Mouse (Mus musculus): ENCODE measurements at regions not wholly inside any gene's neighbourhood (a gene's known extent, or its start where the extent isn't known, plus 50 kb on each side); places are given as distances from the start of the nearest gene placed in this dataset.

DNA sequence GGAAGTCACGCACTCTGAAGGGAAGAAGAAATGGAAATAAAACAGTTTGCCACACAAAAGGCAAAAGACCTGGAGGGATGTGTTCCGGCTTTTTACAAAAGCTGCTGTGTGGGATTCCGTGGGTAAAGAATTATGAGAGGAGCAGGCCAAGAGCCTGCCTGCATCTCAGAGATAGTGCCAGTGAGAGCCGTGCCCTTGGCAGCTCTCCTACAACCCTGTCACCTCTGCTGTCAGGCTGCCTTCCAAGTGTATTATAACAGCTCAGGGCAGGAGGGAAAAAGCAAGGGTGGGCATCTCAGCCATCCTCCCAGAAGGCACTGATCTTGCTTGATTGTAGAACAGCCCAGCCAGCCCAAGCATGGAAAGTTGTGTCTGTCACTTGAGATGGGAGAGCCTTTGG is 270.3 kb downstream of the Gadd45g start:
- 81% methylated on average over 4 of the region's 4 CpGs for WGBS
- no peaks in the 10 kb centered on the region for H3K36me3 ChIP-seq (ENCODE audit: control insufficient read depth, insufficient read depth, low read length)
- TF ChIP-seq POLR2A (IDR thresholded peaks at IDR 0.05; ENCODE audit: low read depth, low read length): no peak
- TF ChIP-seq CTCF (conservative IDR thresholded peaks at IDR 0.05; ENCODE audit: insufficient read depth, insufficient read length, low read depth, low read length): no peak
- no peak overlapping the region for H3K4me3 ChIP-seq (ENCODE audit: insufficient read depth, low read depth, low read length)
- peak; percentile 7 for DNase-seq
- no peaks in the 10 kb centered on the region for H3K4me1 ChIP-seq (ENCODE audit: control insufficient read depth, insufficient read depth, low read length)
- H3K27me3 ChIP-seq (replicated peaks; ENCODE audit: control insufficient read depth, insufficient read depth, low read length): no peaks in the 10 kb centered on the region
- H3K27ac ChIP-seq (ENCODE audit: insufficient read depth, low read depth, low read length): no peak overlapping the region

DNA sequence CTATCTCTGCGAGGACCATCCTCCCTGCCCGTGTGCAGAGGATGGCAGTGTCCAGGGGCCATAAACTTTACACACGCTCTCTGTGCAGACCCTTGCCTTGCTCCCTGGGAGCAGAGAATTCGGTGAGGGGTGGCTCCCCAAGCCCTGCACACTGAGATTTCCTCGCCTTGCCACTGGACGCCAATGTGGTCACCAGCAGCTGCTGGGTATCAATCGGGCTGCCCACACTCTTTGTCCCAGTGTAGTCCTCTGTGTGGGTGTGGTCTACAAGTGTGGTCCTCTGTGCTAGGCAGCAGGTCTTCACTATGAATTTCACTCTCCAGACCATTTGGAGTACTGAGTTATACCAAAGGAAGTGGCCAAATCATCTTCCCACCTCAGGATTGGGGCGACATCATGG is 274.3 kb downstream of the Gadd45g start:
- TF ChIP-seq CTCF (conservative IDR thresholded peaks at IDR 0.05; ENCODE audit: insufficient read depth, insufficient read length, low read depth, low read length): no peak
- no peak for TF ChIP-seq POLR2A (IDR thresholded peaks at IDR 0.05; ENCODE audit: low read depth, low read length)
- Histone ChIP-seq H3K36me3 (ENCODE audit: control insufficient read depth, insufficient read depth, low read length) (no peaks in the 10 kb centered on the region), H3K4me3 (ENCODE audit: insufficient read depth, low read depth, low read length) (no peak overlapping the region), H3K4me1 (ENCODE audit: control insufficient read depth, insufficient read depth, low read length) (no peaks in the 10 kb centered on the region), H3K27me3 (replicated peaks; ENCODE audit: control insufficient read depth, insufficient read depth, low read length) (no peaks in the 10 kb centered on the region), H3K27ac (ENCODE audit: insufficient read depth, low read depth, low read length) (no peak overlapping the region)
- no peak for DNase-seq
- WGBS: 81% methylated on average over 8 of the region's 8 CpGs

DNA sequence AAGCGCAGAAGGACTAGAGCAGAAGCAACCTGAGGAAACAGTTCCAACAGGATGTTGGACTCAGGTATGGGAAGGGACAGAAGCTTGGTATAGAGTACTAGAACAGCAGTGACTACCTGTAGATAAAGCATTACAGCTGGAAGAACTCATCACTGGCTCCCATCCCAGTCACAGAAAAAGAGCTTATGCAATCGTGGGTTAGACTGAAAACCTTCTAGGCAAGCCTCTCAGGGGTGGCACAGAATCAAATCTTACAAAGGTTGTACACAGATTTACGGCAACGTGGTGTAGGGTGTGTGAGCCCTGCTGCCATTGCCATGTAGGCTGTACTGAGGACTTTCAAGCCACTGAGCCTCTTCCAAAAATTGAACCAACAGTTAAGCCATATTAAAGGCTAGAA is 278.6 kb downstream of the Gadd45g start:
- Histone ChIP-seq H3K4me1 (ENCODE audit: control insufficient read depth, insufficient read depth, low read length) (no peaks in the 10 kb centered on the region), H3K27ac (ENCODE audit: insufficient read depth, low read depth, low read length) (no peak overlapping the region), H3K27me3 (replicated peaks; ENCODE audit: control insufficient read depth, insufficient read depth, low read length) (no peaks in the 10 kb centered on the region), H3K36me3 (ENCODE audit: control insufficient read depth, insufficient read depth, low read length) (no peaks in the 10 kb centered on the region), H3K4me3 (ENCODE audit: insufficient read depth, low read depth, low read length) (no peak overlapping the region)
- no peak for DNase-seq
- TF ChIP-seq CTCF (conservative IDR thresholded peaks at IDR 0.05; ENCODE audit: insufficient read depth, insufficient read length, low read depth, low read length) (no peak), POLR2A (IDR thresholded peaks at IDR 0.05; ENCODE audit: low read depth, low read length) (no peak)
- WGBS: 79% methylated on average over 4 of the region's 4 CpGs

DNA sequence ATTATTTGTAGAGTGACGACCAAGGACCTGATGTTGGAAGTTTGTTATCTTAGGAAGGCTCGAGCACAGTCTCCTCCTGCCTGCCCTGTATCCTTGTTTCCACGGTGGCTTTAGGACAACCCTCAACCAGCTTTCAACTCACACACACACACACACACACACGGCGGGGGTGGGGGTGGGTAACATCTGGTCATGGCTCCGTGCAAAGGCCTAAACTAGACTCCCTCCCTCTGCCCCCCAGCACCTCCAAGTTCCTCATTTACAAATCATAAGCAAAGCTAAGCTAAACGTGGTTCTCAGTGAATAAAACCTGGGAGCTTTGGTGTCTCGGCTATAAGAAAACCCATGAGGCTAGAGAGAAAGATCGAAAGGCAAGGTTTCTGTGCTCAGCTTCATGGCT is 281.3 kb downstream of the Gadd45g start:
- no peak overlapping the region for H3K4me3 ChIP-seq (ENCODE audit: insufficient read depth, low read depth, low read length)
- no peaks in the 10 kb centered on the region for H3K4me1 ChIP-seq (ENCODE audit: control insufficient read depth, insufficient read depth, low read length)
- TF ChIP-seq CTCF (conservative IDR thresholded peaks at IDR 0.05; ENCODE audit: insufficient read depth, insufficient read length, low read depth, low read length) (no peak), POLR2A (IDR thresholded peaks at IDR 0.05; ENCODE audit: low read depth, low read length) (no peak)
- no peaks in the 10 kb centered on the region for H3K27me3 ChIP-seq (replicated peaks; ENCODE audit: control insufficient read depth, insufficient read depth, low read length)
- H3K27ac ChIP-seq (ENCODE audit: insufficient read depth, low read depth, low read length): no peak overlapping the region
- no peaks in the 10 kb centered on the region for H3K36me3 ChIP-seq (ENCODE audit: control insufficient read depth, insufficient read depth, low read length)
- no peak for DNase-seq
- 82% methylated on average over 9 of the region's 9 CpGs for WGBS

DNA sequence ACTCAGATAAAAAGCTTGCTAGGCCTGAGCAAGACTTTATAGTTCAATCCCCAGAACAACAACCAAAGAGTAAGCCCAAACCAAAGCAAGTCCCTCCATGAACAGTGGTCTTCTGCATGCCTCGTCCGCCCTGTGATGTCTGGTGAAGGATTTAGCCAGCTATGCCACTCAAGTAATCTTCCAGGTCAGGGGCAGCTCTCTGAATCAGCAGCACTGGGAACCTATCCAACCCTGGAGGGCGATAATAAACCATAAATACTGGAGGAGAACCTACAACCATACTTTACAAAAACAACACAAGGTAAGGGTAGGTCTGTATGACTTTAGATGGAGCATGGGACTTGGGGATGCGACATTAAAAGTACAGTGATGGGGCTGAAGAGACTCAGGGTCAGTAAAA is 283.0 kb downstream of the Gadd45g start:
- no peak overlapping the region for H3K27ac ChIP-seq (ENCODE audit: insufficient read depth, low read depth, low read length)
- no peak overlapping the region for H3K4me3 ChIP-seq (ENCODE audit: insufficient read depth, low read depth, low read length)
- 87% methylated on average over 4 of the region's 4 CpGs for WGBS
- no peaks in the 10 kb centered on the region for H3K4me1 ChIP-seq (ENCODE audit: control insufficient read depth, insufficient read depth, low read length)
- no peak for DNase-seq
- TF ChIP-seq POLR2A (IDR thresholded peaks at IDR 0.05; ENCODE audit: low read depth, low read length): no peak
- no peak for TF ChIP-seq CTCF (conservative IDR thresholded peaks at IDR 0.05; ENCODE audit: insufficient read depth, insufficient read length, low read depth, low read length)
- no peaks in the 10 kb centered on the region for H3K36me3 ChIP-seq (ENCODE audit: control insufficient read depth, insufficient read depth, low read length)
- H3K27me3 ChIP-seq (replicated peaks; ENCODE audit: control insufficient read depth, insufficient read depth, low read length): no peaks in the 10 kb centered on the region

DNA sequence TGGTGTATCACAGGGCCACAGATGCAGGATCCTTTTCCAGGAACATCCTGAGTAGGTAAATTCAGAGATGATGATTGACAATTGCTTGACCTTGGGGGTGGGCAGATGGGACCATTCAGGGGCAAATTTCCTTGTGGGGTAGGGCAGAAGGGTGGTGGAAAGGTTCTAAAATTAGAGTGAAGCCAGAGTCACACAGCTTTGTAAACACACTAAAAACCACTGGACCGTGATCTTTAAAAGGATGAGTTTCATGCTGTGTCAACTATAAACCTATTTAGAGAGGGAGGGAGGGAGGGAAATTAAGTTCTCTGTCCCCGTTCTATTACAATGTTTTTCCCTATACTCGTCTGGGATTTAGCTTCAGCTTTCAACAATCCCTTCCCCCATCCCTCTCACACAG is 286.7 kb downstream of the Gadd45g start:
- Histone ChIP-seq H3K27me3 (replicated peaks; ENCODE audit: control insufficient read depth, insufficient read depth, low read length) (no peaks in the 10 kb centered on the region), H3K27ac (ENCODE audit: insufficient read depth, low read depth, low read length) (no peak overlapping the region), H3K4me1 (ENCODE audit: control insufficient read depth, insufficient read depth, low read length) (no peaks in the 10 kb centered on the region), H3K4me3 (ENCODE audit: insufficient read depth, low read depth, low read length) (no peak overlapping the region), H3K36me3 (ENCODE audit: control insufficient read depth, insufficient read depth, low read length) (no peaks in the 10 kb centered on the region)
- 52% methylated on average over 3 of the region's 3 CpGs for WGBS
- no peak for DNase-seq
- TF ChIP-seq CTCF (conservative IDR thresholded peaks at IDR 0.05; ENCODE audit: insufficient read depth, insufficient read length, low read depth, low read length): no peak

DNA sequence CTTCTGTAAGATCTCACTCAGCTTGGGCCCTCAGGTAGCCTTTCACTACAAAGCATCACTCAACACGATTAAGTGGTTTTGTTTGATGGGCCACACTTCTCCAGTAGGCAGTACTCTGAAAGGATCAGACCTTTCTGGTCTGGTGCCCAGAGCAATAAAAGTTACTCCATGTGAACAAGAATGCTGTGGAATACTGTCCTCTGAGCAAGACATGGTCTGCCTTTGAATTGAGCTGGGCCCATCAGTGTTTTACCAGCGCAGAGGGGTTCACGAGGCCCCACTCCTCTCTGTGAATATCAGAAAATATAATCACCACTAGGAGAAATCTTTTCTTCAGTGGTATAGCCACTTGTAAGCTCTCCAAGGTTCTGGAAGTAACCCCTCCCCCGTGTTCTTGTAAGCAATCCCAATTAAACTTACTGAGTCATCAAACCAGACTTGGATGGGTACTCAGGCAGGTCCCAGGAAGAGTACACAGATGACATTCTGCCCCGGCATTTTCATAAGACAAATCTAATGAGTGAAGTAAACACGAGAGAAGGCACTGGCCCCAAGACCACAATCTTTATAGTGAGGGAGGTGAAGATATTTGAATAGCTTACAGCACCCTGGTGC is 292.0 kb downstream of the Gadd45g start:
- no peak overlapping the region for H3K27ac ChIP-seq (ENCODE audit: insufficient read depth, low read depth, low read length)
- 61% methylated on average over 6 of the region's 6 CpGs for WGBS
- H3K36me3 ChIP-seq (ENCODE audit: control insufficient read depth, insufficient read depth, low read length): no peaks in the 10 kb centered on the region
- DNase-seq: peak; percentile 53
- TF ChIP-seq CTCF (conservative IDR thresholded peaks at IDR 0.05; ENCODE audit: insufficient read depth, insufficient read length, low read depth, low read length) (no peak), POLR2A (IDR thresholded peaks at IDR 0.05; ENCODE audit: low read depth, low read length) (no peak)
- no peaks in the 10 kb centered on the region for H3K4me1 ChIP-seq (ENCODE audit: control insufficient read depth, insufficient read depth, low read length)
- H3K4me3 ChIP-seq (ENCODE audit: insufficient read depth, low read depth, low read length): no peak overlapping the region
- H3K27me3 ChIP-seq (replicated peaks; ENCODE audit: control insufficient read depth, insufficient read depth, low read length): no peaks in the 10 kb centered on the region
